Mouse (Mus musculus) kidney, postnatal 10 days (tissue): ENCODE results near the gene Tent5b.

Experiments
- DNase-seq: peaks from one replicate; pipeline ENCODE4 v3.0.0; 2021; ENCODE audit warnings: mixed read lengths

Gene Tent5b

DNA sequence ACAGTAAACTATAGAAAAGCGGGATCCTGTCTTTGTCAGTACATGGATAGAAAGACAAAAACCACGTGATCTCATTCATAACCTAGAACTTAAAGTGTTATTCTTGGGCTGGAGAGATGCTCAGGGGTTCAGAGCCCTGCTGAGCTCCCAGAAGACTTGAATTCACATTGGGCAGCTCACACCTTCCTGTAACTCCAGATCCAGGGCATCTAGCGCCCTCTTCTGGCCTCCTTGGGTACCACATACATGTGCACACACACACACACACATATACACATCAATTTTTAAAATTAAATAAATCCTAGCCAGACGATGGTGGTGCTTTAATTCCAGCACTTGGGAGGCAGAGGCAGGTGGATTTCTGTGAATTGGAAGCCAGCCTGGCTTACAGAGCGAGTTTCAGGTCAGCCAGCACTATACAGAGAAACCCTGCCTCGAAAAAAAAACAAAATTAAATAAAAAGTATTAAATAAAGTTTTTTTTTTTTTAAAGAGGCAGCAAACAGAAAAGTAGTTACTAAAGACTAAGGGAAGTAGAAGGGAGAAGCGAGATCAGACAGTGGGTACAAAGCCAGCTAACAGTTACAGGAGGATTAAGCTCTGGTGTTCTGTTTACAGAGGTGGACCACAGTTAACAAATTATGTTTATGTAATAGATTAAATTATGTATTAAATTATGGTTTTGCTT, 8.7 kb upstream of the Tent5b start:
- no peak for DNase-seq

DNA sequence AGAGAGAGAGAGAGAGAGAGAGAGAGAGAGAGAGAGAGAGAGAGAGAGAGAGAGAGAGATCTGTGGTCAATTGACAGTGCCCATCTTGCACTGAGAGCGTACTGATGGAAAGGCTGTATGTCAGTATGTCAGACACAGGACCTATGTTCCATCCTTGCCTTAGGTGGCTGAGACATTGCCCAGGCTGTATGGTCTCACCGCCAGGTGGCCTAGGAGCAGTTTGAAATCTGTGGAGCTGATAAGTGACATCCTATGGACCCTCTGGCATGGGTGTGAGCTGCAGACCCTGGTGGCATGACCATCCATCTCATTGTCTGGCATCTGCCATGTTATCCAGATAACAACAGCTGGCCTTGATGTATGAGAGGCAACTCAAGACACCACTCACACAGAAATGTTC, 6.1 kb upstream of the Tent5b start:
- no peak for DNase-seq

DNA sequence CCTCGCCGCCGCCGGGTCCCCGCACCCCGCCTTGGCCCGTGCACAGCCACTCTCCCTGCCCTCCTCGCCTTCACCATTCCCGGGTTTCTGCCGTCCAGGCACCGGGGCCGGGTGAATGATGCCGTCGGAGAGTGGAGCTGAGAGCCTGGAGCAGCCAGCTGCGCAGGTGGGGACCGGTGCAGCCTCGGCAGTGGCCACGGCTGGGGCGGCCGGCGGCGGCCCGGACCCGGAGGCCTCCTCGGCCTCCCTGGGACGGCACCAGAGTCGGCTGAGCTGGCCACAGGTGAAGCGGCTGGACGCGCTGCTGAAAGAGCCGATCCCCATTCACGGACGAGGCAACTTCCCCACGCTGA, 229 bp downstream of the Tent5b start:
- no peak for DNase-seq

DNA sequence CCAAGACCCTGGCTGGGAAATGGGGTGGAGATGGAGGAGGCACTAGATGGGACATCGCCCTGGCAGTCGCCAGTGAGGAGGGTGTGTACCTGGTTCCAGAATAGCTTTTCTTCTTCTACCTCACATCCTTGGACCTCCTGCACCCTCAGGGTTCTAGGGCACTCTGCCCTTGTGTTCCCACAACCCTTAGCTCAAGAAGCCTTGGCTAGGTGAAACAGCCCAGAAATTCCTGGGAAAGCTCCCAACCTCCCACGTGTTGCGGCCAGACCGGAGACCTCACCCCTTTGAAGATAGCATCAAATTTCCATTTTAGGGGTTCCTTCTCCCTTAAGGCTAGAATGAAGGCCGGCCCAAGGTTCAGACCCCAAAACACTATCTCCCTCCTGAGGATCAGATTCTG, 822 bp downstream of the Tent5b start:
- DNase-seq: no peak

DNA sequence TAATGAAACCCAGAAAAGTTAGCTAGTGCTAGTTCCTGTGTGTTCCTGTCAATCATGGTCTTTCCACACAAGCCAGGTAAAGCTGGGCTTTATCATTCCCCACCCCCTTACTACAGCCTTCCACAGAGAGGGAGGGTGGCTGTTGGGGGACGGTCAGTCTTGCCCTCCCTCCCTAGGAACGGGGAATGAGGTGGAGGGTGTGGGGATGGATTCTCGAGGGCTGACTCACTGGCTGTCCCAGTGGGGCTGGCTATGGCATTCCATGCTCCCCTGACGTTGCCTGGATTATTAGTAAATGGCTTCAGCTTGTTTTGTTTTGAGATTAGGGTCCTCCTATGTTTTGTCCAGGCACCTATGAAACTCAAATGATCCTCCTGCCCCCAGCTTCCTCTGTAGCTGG, 1.6 kb downstream of the Tent5b start:
- no peak for DNase-seq

DNA sequence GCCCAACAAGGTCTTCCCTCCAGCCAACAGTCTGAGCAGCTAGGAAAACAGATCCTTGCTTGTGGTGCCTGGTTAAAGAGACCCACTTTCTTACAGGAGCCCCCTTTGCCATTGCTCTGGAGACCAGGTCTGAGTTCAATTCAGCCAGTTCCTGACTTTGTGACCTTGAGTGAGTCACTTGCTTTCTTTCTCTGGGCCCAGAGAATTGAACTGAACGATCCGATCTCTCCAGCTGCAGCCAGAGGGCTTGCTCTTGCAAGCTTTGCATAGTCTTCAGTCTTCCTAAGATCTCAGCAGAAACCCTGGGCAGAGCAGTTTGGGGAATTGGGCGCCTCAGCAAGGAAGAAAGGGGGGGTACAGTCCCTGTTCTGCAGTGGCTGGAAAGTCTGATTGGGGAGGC, 2.5 kb downstream of the Tent5b start:
- DNase-seq: no peak

DNA sequence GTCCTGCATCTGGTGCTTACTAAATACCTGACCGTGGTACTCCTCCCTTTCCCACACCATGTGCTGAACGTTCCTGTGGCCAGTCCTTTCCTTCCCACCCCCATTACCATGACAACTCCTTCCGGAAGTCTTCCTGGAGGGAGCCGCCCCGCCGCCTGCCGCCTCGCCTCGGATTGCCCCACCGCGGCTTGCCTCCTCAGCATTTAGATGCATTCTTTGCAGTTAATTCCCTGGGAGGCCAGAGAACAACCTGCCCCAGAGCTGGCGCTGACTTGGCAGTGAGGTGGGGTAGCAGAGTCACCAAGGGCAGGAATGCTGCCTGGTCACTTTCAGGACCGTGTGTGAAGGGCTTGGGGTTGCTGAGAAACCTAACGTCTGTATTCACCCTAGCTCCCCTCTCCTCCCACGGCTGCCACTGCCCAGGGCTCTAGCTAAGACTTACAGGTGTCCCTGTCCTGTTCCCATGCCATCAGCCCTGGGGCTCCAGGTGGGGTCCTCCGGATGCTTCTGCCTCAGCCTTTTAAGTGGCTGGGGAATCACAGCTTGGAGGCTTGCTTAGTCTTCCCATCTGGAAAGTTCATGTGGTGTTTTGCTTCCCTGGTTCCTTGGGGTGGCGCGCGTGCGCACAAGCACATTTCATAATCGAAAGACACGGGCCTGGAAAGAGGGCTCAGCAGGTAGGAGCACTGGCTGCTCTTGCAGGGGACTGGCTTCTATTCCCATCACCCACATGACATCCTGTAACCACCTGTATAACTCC, 4.5 kb downstream of the Tent5b start:
- peak; percentile 81 for DNase-seq

DNA sequence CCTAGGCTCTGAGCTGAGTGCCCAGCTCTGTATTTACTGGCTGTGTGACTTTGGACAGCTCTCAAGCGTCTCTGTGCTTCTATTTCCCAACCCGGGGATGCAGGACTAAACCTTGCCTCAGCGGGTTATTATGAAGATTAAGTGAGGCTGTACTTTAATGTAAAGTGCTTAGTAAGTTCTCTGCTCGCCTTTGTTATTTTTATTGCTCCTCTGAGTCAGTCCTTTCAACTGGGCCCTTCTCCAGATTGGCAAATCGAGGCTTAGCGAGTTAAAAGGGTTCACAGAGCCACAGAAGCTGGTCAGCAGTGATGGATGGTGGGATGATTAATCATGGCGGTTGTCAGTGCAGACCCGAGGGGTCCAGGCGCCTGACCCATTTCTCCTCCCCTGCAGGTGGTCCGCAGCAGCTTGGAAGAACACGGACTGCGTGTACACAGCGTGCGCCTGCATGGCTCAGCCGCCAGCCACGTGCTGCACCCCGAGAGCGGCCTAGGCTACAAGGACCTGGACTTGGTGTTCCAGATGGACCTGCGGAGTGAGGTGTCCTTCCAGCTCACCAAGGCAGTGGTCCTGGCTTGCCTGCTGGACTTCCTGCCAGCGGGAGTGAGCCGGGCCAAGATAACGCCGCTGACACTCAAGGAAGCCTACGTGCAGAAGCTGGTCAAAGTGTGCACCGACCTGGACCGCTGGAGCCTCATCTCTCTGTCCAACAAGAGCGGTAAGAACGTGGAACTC, 5.9 kb downstream of the Tent5b start:
- no peak for DNase-seq

DNA sequence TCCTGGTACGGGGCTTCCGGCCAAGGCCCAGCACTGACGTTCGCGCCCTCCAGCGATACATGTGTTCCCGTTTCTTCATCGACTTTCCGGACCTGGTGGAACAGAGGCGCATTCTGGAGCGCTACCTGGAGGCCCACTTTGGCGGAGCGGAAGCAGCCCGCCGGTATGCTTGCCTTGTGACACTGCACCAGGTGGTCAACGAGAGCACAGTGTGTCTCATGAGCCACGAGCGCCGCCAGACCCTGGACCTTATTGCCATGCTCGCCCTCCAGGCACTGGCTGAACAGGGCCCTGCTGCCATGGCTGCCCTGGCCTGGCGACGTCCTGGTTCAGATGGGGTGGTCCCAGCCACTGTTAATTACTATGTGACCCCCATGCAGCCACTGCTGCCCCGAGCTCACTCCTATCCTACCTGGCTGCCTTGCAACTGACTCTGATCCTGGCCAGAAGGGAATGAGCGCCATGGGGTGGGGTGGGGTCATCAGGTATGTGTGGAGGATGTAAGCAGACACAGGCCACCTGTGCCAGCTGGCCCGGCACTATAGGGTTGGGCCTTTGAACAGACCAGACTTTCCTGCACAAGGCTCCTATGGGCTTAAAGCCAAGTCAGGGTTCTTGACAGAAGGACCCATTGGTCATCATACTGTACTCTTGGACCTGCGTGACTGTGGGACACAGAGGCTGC, 6.9 kb downstream of the Tent5b start:
- no peak for DNase-seq

DNA sequence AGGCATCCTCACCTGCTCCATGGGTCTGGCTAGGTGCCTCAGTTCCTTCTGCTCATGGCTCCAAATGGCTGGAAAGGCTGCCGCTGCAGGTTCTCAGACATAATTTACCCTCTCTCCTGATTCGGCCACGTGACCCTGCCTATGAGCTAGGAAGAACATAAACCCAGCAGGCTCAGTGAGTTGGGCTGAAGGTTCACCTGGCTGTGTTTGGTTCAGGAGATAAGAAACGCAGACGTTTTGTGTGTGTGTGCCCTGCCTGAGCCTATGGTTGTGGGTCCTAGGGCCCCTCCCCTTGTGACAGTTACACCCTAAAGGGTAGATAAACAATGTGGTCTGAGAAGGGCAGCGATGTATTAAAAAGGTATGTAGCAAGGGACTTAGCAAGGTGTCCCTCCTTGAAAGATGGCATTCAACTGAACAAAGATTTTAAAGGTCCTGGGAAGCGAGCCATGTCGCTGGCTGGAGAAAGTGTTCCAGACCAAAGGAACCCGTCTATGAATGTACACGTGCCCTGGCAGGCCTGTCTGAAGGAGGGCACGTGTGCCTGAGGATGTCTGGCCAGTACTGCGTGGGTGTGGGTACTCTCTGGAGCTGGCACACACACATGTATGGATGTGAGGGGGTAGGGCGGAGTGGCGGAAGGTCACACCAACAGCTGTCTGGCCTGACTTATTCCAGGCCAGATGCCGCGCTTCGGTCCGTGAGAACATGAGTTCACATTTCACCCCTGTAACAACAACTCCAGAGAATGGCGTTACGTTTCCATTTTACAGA, 8.9 kb downstream of the Tent5b start:
- no peak for DNase-seq

DNA sequence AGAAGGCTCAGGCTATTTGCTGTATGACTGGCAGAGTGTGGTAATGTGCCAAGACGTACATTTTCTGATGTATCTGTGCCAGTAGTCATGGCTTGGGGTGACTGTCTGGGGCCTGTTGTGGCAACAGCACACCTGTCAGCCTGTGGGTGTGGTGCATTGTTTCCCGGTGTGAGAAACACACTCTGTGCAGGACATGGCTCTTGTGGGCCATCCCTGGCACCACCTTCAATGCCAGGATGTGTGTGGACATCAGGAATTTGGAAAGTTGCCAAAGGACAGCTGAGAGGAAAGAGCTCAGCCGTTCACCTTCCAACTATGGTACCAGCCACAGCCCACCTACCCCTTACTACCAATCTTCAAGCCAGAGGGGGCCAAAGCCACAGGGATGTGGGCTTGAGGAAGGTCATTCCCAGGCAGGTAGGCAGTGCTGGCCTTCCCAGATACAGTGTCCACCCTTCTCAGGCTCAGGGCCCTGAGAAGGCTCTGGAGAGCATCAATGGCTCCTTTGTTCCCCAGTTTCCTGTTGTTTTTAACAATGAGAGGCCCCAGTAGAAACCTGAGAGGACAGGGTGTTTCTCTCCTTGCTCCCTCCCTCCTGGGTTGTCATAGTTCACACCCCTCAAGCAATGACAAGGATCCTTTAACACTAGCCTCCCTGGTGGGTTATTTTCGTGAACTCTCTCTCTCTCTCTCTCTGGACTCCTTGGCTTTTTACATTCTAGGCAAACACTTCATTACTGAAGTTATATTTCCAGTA, 9.7 kb downstream of the Tent5b start:
- DNase-seq: no peak

DNA sequence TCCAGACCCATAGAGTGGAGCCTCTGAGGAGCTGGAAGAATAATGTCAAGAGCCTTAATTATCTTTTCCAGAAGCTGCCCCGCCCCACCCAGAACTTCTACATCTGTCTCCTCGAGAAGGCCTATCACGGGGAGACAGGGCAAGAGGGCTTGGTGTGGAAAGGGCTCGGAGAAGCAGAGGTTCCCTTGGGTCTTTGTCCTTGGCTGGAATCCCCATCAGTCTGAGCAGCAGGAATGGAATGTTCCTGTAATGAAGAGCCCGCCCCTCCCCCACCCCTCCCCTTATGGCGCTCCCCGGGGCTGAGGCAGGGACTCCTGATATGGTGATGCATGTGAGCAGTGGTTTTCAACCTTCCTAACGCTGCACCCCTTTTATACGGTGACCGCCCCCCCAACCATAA, 11.9 kb downstream of the Tent5b start:
- DNase-seq: no peak

DNA sequence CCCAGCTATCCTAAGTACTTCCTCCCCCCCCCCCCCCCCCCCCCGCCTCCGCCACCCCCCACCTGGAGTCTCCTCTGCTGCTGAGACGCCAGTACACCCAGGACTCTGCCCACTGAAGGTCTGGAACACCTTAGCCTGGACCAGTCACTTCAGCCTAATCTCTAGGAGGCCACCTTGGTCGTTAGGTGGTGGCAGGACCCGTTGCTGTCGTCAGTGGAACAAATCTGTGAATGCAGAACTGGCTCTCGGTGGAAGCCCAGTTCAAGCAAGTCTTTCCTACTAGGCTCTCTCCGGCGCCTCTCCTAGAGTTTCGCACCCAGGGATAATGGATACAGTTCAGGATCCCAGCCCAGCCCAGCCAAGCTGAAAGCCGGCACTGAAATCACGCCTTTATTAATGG, 14.0 kb downstream of the Tent5b start:
- DNase-seq: peak; percentile 34

DNA sequence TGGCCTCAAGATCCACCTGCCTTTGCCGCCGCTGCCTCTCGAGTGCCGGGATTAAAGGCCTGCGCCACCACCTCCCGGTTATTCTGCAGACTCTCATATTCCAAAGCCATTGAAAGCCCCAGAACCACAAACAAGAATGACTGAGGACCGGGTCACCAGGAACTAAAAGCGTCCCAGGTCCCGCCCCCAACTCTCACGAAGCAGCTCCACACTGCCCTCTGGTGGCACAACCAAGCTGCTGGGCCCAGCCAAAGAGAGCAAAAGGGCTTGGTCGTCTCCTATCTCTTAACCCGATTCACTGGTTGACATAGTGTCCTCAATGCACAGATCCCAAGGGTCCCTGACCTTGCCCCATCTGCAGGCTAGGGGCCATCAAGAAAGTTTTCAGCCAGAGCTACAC, 14.5 kb downstream of the Tent5b start:
- peak; percentile 95 for DNase-seq

DNA sequence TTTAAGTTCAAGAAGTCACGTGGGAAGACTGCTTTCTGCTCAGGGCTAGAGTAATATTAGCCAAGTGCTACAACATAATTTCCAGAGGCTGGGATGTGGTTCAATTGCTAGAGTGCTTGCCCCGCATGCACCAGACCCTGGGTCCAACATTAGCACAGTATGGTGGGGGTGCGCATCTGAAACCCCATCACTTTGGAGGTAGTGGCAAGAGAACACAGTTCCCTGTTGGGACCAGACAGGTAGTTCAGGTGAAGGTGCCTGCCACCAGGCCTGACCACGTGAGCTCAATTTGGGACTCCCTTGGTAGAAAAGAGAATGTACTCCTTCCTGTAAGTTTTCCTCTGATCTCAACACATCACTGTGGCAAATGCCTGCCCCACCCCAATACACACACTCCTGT, 14.9 kb downstream of the Tent5b start:
- no peak for DNase-seq

DNA sequence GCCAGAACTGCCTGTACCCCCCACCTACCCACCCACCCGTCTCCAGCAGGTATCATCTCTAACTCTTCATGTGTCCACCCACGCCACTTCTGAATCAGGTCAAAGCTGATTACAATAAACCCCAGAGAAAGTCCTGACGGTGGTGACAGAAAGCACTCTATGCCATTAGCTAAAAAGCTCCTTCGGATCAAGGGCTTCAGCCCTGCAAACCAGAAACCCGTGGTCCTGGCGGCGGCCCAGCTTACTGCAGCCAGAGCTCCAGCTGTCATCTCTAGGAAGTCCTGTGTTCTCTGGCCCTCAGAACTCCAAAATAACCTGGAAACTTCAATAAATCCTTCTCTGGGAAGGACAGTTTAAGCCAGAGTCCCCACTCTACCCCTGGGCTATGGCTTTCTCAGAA, 15.8 kb downstream of the Tent5b start:
- peak; percentile 78 for DNase-seq

DNA sequence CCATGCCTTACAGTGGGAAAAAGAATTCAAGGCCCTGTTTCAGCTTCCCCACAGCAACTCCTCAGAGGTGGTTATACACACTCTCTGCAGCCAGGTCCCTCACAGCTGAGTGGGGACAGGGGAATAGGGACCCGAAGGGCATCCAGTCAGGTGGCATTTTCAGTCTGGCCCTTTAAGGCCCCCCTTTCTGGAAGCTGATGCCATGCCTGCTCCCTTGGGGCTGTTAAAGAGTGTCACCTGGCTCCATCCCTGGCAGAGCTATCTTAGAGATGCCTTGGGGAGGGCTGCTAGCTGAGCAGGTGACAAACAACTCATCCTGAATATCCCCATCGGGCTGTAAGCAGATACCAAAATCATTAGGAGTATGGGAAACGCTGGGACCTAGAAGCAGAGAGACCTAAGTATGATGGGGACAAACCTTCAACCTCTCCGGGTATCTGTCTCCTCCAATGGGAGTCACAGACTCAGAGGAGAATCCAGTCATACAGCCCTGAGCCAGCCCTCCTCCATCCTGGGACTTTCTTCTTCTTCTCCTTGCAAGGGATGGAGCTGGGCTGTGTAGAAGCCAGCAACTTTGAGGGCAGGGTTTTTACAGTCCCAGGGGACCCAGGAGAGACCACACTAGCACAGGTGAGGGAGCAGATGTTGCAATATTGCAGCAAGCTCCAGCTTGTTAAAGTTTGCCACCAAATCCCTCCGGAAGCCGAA, 17.0 kb downstream of the Tent5b start:
- no peak for DNase-seq

DNA sequence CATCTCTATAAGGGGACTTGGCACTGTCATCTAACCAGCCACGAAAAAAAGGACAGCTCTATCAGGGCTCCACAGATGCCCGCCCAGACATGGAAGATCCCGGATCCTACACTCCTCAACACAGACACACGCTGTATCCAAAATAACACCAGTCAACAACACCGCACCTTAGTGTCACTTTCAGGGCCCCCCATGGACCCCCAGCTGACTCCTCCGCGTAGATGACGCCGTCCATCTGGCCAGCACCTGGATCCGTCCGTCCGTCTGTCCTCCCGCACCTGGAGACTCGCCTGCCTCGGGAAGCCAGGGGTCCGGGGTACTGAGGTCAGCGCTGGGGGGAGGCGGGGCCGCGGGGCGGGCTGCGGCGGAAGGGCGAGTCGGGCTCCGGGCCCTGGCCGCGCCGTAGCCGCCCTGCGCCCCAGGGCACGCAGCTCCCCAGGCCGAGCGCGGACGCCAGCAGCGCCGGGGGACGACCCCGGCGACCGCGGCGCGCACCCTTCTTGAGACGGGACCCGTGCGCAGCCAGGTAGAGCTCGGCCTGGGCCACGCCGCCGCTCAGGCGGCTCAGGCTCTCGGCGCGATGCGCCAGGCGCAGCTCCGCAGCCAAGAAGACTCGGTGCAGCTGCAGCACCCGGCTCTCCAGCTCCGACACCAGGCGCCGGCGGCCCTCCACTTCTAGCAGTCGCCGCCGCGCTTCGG, 17.7 kb downstream of the Tent5b start:
- DNase-seq: peak; percentile 45

DNA sequence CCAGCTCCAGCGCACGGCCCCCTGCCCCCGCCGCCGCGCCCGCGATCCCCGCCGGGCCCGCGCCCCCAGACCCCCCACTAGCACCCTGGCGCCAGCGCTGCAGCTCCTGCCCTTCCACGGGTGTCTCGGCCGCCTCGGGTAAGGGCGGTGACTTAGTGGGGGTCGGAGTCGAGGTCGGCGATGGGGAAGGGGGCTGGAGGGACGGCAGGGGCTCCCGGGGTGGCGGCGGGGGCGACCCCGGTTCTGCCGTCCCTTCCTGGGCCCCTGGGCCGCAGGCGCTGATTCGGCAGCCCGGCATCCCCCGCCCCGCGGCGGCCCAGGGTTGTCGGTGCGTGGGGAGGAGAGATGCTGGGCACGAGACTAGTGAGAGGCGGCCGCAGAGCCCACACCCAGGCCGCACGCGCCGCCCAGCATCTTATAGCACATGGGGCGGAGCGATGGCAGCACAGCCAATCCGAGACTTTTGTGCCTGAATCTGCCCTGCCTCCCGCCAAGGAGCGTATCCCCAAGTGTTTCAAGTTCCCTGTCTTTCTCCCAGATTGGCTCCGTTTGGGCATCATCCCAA, 18.3 kb downstream of the Tent5b start, which contains the start of gene Trnp1:
Trnp1 (minus strand) TSS at position 391 of the 565 bp plus-strand sequence.
- peak; percentile 75 for DNase-seq

DNA sequence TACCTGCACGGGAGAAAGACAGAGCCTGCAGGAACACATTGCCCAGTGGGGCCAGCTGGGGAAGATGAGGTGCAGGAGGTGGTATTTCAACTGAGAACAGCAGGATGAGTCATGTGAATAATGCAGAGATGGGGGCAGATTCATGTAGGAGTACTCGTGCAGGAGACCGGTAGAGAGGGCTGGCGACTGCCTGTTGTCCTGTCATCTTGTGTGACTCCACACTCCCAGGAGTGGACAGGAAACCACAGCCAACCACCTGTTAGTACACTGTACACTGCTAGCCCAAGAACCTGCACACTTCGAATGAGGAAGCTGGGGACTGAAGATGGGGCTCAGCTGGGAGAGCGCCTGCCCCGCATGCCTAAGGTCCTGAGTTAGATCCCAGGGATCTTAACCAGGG, 21.6 kb downstream of the Tent5b start:
- no peak for DNase-seq
